Mouse (Mus musculus) thymus, adult 2 months (tissue): ENCODE measurements around the gene Aspg. TPM values are rescaled to one million over a fixed set of nuclear protein-coding genes. Genes with fewer than 3 reads are reported as not detected.

ENCODE experiments used
- DNase-seq: peaks from one replicate; pipeline ENCODE4 v3.0.0; 2021
- H3K27ac ChIP-seq: fragments of 200-500 bp; 2 replicates; pipeline ENCODE4 v1.5.1; 2012; ENCODE audit warnings: low read length, control low read depth; ENCODE audit not compliant: control insufficient read depth, insufficient read depth
- H3K27me3 ChIP-seq: fragments of 200-500 bp; 2 replicates; pipeline ENCODE4 v1.6.1; 2012; ENCODE audit warnings: mild to moderate bottlenecking, low read length, moderate library complexity, mixed read lengths; ENCODE audit not compliant: control insufficient read depth, insufficient read depth
- H3K36me3 ChIP-seq: fragments of 200-500 bp; 2 replicates; pipeline ENCODE4 v1.6.1; 2012; ENCODE audit warnings: mild to moderate bottlenecking, low read length, moderate library complexity; ENCODE audit not compliant: control insufficient read depth, insufficient read depth
- H3K4me1 ChIP-seq: fragments of 200-500 bp; replicated peaks from 2 replicates; pipeline ENCODE4 v1.6.1; 2012; ENCODE audit warnings: low read length; ENCODE audit not compliant: control insufficient read depth, insufficient read depth
- H3K4me3 ChIP-seq: fragments of 200-500 bp; 2 replicates; pipeline ENCODE4 v1.5.1; 2012; ENCODE audit warnings: mild to moderate bottlenecking, low read length, control low read depth, moderate library complexity; ENCODE audit not compliant: control insufficient read depth, insufficient read depth
- CTCF ChIP-seq: fragments of 200-500 bp; IDR thresholded peaks from 2 replicates; pipeline ENCODE4 v1.5.1; 2012; ENCODE audit warnings: mild to moderate bottlenecking, control low read depth, low read length, moderate library complexity, borderline replicate concordance; ENCODE audit not compliant: control insufficient read depth, poor library complexity, insufficient read depth; ENCODE audit errors: extremely low read depth
- POLR2A ChIP-seq: fragments of 200-500 bp; IDR thresholded peaks from 2 replicates; pipeline ENCODE4 v1.6.1; 2012; ENCODE audit warnings: mild to moderate bottlenecking, low read length, control low read depth, moderate library complexity; ENCODE audit not compliant: control insufficient read depth, poor library complexity, insufficient read depth; ENCODE audit errors: extremely low read depth
- WGBS: fragments of 180-500 bp; shearing (Covaris S2); methylation state at CpG from one replicate; pipeline ENCODE4 v1.1.7; 2018; 5-methylcytosine and 5-hydroxymethylcytosine counted together
- polyA plus RNA-seq: library from polyadenylated mRNA; depleted of rRNA; stranded (reverse); fragments of >200 nt; gene quantifications from 2 replicates; pipeline ENCODE4 v1.2.3, GENCODE M21; 2012

The Aspg gene
- polyA plus RNA-seq, 1 experiment = 9.1 TPM

DNA sequence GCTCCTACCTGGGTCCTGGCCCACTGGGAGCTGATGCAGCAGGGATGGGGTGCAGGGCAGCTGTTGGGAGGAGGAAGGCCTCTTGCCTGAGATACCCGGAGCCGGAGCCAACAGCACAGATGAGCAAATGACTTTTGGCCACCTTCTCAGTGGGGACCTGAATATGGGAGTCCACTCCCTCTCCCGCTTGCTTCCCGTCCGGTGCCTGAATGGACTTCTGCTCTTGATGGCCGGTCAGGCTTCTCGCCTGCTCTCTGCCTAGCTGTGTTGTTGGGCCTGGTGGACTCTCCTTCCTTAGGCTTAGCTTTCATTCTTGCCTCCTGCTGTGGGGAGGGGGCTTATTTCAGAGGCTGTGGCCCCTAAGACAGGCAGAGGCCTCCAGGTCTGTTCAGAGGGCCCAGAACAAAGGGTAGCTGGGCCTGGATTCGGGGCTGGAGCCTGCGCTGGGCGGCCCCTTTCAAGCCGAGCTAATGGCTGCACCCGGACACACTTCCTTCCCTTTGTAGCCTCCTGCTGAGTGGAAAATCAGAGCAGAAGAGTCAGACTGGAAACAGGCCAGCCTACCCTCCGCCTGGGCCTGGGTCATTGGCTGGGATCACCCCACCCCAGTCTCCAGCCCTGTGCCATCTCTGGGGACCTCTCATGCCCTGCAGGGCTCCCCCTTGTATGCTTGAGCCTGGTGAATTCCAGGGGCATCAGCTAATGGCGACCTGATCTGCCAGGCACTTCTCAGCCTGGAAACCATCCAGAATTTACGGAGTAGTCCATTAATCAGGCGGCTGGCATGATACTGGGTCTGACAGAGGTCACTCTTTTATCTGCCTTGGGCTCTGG, 49.0 kb downstream of the Aspg start:
- H3K4me3 ChIP-seq = no peak overlapping the region
- H3K27me3 ChIP-seq = no peaks in the 10 kb centered on the region
- 89% methylated on average over 16 of the region's 16 CpGs for WGBS
- no peak for TF ChIP-seq POLR2A
- TF ChIP-seq CTCF = no peak
- no peak overlapping the region for H3K27ac ChIP-seq
- no peaks in the 10 kb centered on the region for H3K4me1 ChIP-seq
- no peak for DNase-seq
- H3K36me3 ChIP-seq = no peaks in the 10 kb centered on the region

GRCm38 (mm10) chr12:112156804-112157203, 50.3 kb downstream of the Aspg start:
- no peak overlapping the region for H3K27ac ChIP-seq
- no peaks in the 10 kb centered on the region for H3K4me1 ChIP-seq
- no peak for TF ChIP-seq CTCF
- TF ChIP-seq POLR2A = no peak
- H3K4me3 ChIP-seq = no peak overlapping the region
- H3K36me3 ChIP-seq = no peaks in the 10 kb centered on the region
- H3K27me3 ChIP-seq = no peaks in the 10 kb centered on the region
- WGBS = 87% methylated on average over 6 of the region's 6 CpGs
- no peak for DNase-seq

GRCm38 (mm10) chr12:112158246-112158645, 51.8 kb downstream of the Aspg start:
- WGBS = 88% methylated on average over 8 of the region's 8 CpGs
- DNase-seq = no peak
- no peaks in the 10 kb centered on the region for H3K4me1 ChIP-seq
- no peak overlapping the region for H3K27ac ChIP-seq
- TF ChIP-seq POLR2A (no peak), CTCF (no peak)
- H3K27me3 ChIP-seq = no peaks in the 10 kb centered on the region
- H3K4me3 ChIP-seq = no peak overlapping the region
- no peaks in the 10 kb centered on the region for H3K36me3 ChIP-seq

DNA sequence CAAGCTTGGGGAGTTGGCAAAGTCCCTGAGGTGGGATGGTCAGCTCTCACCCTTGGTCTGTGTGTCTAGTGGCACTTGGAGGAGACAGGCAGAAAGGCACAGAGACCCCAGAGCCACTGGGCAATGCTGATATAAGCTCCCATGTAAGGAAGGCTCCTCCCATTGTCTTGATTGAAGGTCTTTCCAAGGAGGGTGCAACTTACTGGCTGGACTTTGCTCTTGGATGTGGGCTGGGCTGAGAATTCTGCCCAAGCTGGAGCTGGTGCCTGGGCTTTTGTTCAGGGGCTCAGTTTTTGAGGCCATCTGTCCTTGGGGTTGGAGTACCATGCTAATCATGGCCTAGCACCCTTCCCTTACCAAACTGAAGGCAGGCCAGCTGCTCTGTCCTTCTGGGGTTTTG, 52.3 kb downstream of the Aspg start:
- Histone ChIP-seq H3K27ac (no peak overlapping the region), H3K4me1 (no peaks in the 10 kb centered on the region), H3K4me3 (no peak overlapping the region), H3K36me3 (no peaks in the 10 kb centered on the region), H3K27me3 (no peaks in the 10 kb centered on the region)
- TF ChIP-seq POLR2A = no peak
- TF ChIP-seq CTCF = no peak
- no peak for DNase-seq

DNA sequence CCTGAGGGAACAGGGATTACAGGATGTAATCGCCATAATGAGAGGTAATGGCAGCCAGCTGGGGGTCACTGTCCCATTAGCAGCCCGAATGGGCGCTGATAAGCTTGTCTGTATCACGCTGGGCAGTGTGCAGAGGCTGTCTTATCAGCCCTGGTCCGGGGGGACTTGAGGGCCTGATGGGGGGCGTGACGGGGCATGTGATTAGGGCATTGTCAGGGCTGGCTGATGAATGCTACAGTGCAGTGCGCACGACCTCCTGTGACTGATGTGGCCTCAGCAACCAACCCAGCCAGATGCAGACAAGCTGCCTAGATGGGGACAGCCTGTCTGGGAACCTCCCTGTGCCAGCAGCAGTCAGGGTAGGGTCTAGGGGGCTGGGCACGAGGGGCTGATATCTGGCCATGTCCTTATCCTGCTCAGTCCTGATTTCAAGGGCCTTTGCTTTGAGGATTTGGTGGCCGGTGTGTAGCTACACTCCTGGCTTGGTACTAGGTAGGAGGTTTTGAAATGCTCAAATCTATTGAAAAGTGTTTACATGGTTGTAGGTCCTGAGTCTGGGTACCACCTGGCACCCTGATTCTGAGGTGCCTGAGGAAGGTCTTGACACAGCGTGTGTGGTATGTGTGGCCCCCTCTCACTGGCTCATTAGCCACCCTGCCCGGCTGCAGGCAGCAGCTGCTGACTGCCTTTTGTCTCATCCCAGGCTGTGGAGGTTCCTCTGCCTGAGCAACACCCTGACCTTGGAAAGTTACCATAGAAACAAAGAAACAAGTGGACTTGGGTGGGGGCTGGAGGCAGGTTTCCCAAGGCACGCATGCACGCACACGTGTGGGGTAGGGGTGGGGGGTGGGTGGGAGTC, 57.7 kb downstream of the Aspg start:
- H3K4me1 ChIP-seq = no peaks in the 10 kb centered on the region
- 86% methylated on average over 16 of the region's 16 CpGs for WGBS
- H3K4me3 ChIP-seq = no peak overlapping the region

GRCm38 (mm10) chr12:112164840-112165219, 58.4 kb downstream of the Aspg start:
- H3K27ac ChIP-seq = no peak overlapping the region
- no peak for TF ChIP-seq CTCF
- TF ChIP-seq POLR2A = no peak
- no peaks in the 10 kb centered on the region for H3K27me3 ChIP-seq
- no peak overlapping the region for H3K4me3 ChIP-seq
- H3K36me3 ChIP-seq = no peaks in the 10 kb centered on the region
- H3K4me1 ChIP-seq = no peaks in the 10 kb centered on the region
- DNase-seq = no peak
- 74% methylated on average over 6 of the region's 6 CpGs for WGBS

More for the DNA sequence above, 57.7 kb downstream of the Aspg start:
- TF ChIP-seq POLR2A (no peak), CTCF (no peak)
- Histone ChIP-seq H3K27me3 (no peaks in the 10 kb centered on the region), H3K27ac (no peak overlapping the region), H3K36me3 (no peaks in the 10 kb centered on the region)
- no peak for DNase-seq
